Mouse (Mus musculus): ENCODE results near the gene Gak.
A peak's percentile ranks its signal among the peaks of the same experiment; 100 is the strongest.

Gene Gak

GRCm38 (mm10) chr5:108629634-108630483 is at the start of gene Gak, which contains the start of gene Tmem175:
Gene Gak, minus strand, starts transcription at chr5:108629755.
Gene Tmem175, plus strand, starts transcription at chr5:108629770.
- peak; percentile 87 for DNase-seq (ENCODE audit: low spot score)

DNA sequence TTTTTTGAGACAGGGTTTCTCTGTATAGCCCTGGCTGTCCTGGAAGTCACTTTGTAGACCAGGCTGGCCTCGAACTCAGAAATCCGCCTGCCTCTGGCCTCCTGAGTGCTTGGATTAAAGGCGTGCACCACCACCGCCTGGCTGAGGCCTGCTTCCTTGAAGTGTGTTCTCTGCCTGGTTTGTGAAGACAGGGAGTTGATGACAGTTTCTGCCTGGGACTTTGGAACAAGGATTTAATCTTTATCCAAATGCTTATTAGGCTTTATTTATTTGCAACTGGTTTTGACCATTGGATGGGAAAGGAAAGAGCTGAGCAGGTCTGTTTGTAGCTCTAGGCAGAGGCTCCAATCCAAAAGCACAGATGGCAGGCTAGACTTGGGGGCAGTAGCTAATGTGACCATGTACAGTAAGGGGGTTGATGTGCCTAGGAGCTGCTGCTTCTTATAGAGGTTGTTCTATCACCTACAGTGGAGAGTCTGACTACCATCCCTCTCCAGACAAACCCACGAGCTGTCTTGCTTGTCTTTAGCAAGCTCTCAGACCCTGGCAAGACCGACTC is 48.8 kb upstream of the Gak start:
- no peak for DNase-seq (ENCODE audit: low spot score)

DNA sequence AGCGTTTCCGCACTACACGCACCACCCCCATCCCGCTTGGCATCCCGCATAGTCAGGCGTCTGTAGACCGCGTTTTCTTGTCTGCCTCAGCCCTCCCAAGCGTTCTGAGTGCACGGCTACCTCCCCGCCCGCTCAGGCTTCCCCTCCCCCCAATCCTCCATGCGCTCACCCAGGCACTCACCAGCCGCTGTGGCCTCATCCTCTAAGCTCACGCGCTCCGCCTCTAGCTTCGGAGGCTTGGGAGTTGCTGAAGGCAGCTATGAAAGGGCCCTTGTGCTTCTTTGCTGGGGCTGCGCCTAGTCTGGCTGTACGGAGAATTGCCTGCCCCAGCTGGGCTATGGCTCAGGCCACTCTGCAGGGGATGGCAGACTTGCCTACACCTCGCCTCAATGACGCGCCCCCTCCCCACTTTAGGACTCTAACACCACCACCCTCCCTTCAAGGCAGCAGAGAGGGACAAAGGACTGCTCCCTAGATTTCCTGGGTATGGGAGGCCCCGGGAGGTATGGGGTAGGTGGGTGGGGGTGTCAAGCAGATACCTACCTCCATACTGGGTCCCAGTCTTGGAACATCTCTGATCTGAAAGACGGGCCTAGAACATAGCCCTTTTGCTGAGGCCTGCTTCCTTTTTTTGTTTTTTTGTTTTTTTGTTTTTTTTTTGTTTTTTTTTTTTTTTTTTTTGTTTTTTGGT is 48.2 kb upstream of the Gak start:
- DNase-seq (ENCODE audit: low spot score) = no peak

GRCm38 (mm10) chr5:108676772-108677498 is 47.4 kb upstream of the Gak start:
- no peak for DNase-seq (ENCODE audit: low spot score)

- DNase-seq (ENCODE audit: low spot score) = no peak
Observed at GRCm38 (mm10) chr5:108675251-108675816, 45.8 kb upstream of the Gak start, which contains the start of gene Slc26a1. Gene Slc26a1, minus strand, starts transcription at chr5:108675569.

- DNase-seq (ENCODE audit: low spot score) = no peak
Observed at GRCm38 (mm10) chr5:108674624-108675023, 45.1 kb upstream of the Gak start.

GRCm38 (mm10) chr5:108671757-108672156 is 42.2 kb upstream of the Gak start:
- DNase-seq (ENCODE audit: low spot score) = no peak

- DNase-seq (ENCODE audit: low spot score) = peak; percentile 27
Observed at GRCm38 (mm10) chr5:108670785-108671184, 41.2 kb upstream of the Gak start.

DNA sequence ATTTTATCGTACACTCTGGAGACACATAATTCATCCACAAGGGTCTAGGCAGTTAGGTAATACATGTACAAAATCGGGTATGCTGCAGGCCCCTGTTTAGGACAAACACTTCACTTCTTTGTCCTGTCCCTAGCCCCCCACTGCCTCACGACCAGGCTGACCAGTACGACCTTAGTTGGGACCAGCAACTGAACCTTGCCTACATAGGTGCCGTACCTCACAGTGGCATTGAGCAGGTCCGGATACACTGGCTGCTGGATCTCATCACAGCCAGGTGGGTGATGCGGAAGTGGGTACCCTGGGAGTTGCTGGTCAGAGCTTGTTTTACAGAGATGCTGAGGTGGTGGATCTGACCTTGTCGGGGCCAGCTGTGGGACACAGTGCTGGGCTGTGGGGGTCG is 40.4 kb upstream of the Gak start:
- DNase-seq (ENCODE audit: low spot score) = no peak

DNA sequence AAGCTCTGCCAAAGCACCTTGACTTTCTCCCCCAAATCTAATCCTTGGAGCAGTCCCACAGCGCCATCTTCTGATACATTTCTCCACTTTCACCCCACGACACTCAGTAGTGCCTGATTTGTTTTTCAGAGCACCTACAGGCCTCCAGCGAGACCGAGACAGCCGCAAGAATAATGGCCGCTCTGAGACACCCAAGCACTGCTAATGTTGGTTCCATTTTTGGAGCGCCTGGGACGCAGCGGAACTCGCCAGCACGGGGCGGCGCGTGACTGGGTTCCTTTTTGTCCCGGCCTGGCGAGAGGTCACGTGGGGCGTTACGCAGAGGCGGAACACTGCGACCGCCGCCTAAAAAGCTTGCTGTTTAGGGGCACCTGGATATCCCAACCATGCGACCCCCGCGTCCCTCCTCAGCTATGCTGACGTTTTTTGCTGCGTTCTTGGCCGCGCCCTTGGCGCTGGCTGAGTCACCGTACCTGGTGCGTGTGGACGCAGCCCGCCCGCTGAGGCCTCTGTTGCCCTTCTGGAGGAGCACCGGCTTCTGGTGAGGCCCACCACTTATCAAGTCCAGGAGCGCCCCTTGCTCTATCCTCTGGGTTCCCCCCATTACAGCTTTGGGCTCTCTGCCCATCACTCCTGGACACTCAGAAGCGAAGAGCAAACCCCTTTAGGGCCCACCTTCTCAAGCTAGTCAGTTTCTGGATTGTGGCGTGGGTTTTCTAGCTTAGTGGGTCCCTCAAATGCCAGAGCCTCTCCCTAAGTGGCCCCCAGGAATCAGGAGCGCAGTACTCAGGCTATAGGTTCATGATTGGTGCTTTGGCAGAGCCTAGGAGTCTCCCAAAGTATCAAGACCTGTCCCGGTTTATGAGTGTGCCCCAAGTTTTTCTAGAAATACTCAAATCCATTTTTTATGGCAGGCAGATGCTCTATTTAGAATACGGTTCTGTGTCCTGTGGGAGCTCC is 39.7 kb upstream of the Gak start, which contains the start of gene Dgkq:
Gene Dgkq (minus strand): TSS at position 696 of the 960 bp plus-strand sequence.
- DNase-seq (ENCODE audit: low spot score) = peak; percentile 78

GRCm38 (mm10) chr5:108668387-108668932 is 38.9 kb upstream of the Gak start:
- no peak for DNase-seq (ENCODE audit: low spot score)

DNA sequence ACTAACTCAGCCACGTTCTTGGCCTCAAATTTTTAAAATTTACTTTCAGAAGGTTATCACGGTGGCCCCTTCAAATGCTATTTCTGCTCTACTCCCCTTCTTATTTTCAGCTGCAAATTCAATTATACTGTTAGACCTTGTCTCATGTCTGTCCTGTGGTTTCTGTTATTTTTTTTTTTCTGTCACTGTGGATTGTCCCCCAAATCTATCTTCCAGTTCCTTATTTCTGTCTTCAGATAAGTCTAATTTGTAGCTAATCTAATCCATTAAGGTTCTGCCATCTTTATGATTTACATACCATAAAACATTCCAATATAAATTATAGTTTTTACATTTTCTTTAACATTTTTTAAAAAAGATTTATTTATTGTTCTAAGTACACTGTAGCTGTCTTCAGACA is 37.8 kb upstream of the Gak start:
- no peak for DNase-seq (ENCODE audit: low spot score)

GRCm38 (mm10) chr5:108665066-108665465 is 35.5 kb upstream of the Gak start:
- DNase-seq (ENCODE audit: low spot score) = no peak

GRCm38 (mm10) chr5:108662772-108663171 is 33.2 kb upstream of the Gak start:
- no peak for DNase-seq (ENCODE audit: low spot score)

GRCm38 (mm10) chr5:108660632-108661268 is 31.2 kb upstream of the Gak start:
- DNase-seq (ENCODE audit: low spot score) = peak; percentile 90

DNA sequence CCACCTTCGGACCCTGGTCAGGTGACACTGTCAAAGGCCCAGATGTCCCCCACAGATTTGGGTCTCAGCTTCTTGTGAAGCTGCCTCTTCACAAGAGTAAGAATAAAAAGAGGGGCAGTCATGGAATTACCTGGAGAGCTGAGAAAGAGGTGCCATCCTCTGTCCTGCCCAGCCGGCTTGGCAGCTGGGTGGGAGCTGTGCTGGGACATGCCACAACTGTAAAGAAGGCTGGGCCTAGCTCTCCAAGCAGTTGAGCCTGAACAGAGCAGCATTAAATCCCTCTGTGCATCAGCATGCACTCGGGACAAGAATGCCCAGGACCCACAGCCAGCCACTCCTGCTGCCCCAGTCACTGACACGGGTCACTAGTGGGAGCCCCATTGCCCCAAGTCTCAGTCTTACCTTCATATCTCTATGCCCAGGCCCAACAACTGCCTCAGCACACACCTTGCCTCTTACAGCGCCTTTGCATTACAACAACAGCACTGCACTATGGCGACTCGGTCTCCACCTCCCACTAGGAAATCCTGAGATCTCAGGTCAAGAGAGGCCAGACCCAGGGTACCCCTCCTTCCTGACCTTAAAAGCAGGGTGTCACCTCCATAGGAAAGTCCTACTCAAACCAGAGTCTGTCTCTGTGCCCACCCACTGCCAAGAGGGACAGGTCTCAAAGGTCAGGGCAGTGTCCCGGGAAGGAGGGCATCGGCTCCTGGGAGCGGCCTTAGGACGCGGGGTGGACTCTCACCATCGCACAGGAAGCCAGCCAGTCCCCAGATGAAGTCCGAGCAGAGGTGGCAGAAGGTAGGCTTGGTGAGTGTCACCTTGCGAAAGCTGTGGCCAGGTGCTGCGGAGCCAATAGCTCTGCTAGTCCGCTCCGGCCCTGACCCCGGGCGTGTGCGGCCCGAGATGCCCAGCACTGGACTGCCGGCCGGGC is 30.4 kb upstream of the Gak start, which contains the start of gene Idua:
Gene Idua (plus strand): TSS at position 634 of the 934 bp plus-strand sequence.
- no peak for DNase-seq (ENCODE audit: low spot score)

DNA sequence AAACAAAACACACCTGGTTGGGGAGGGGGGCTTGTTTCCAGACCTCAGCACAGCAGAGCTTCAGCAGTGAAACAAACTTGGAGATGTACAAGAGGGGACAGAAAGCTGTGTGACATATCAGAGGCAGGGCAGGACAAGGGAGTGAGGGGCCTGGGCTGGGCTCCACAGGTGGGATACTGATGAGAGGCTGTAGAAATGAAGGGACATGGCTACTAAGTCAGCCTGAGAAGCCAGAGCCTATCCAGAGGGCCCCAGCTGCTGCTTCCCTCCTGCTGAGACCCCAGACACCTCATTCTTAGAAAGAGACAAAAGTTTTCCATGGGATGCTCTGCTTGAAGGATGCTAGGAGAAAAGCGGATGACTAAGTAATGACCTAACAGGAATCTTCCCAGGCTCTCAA is 29.1 kb upstream of the Gak start:
- no peak for DNase-seq (ENCODE audit: low spot score)

DNA sequence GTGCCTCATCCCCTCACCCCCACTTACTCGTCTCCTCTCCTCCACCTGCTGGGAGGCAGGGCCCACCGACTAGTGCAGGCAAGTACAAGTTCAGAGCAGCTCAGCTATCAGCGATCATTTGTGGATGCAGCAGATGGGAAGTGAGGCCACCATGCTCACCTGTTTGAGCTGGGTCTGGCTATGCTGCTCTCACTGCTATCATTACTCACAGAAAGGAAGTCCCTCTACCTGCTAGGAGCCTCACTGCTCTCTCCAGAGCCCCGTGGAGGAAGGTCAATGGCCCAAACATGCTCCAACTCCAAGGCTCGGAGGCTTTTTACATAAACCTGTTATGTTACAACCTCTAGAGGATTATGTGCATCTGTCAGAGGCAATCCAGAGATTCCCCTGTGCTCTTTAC is 27.9 kb upstream of the Gak start:
- DNase-seq (ENCODE audit: low spot score) = no peak

Measured in urinary bladder, postnatal 25 days (tissue).